Mouse (Mus musculus) liver, embryonic 16.5 days (tissue): Measurements from ENCODE around the gene Slc16a6. TPM values are rescaled to one million over a fixed set of nuclear protein-coding genes. Genes with fewer than 3 reads are reported as not detected.

Source experiments
- ATAC-seq: fragments of 200-750 bp; cut with Nextera tagmentation; 2 replicates; pipeline ENCODE4 v1.8.0; 2017; ENCODE audit warnings: low read depth, mild to moderate bottlenecking, moderate number of reproducible peaks, moderate library complexity
- H3K27ac ChIP-seq: fragments of 300-500 bp; sonication (generic); 2 replicates; pipeline ENCODE4 v1.5.1; 2014; ENCODE audit warnings: mild to moderate bottlenecking, low read length
- H3K27me3 ChIP-seq: fragments of 300-500 bp; sonication (generic); 2 replicates; pipeline ENCODE4 v1.6.1; 2014; ENCODE audit warnings: low read depth, low read length, mixed read lengths; ENCODE audit not compliant: control insufficient read depth, insufficient read depth
- H3K36me3 ChIP-seq: fragments of 300-500 bp; sonication (generic); 2 replicates; pipeline ENCODE4 v1.6.1; 2014; ENCODE audit warnings: mild to moderate bottlenecking; ENCODE audit not compliant: control insufficient read depth, insufficient read depth
- H3K4me1 ChIP-seq: fragments of 300-500 bp; sonication (generic); 2 replicates; pipeline ENCODE4 v1.6.1; 2014; ENCODE audit warnings: low read depth, low read length, mixed read lengths; ENCODE audit not compliant: control insufficient read depth
- H3K4me2 ChIP-seq: fragments of 300-500 bp; sonication (generic); 2 replicates; pipeline ENCODE4 v1.6.1; 2014; ENCODE audit warnings: low read depth, low read length, mixed read lengths
- H3K4me3 ChIP-seq: fragments of 300-500 bp; sonication (generic); 2 replicates; pipeline ENCODE4 v1.5.1; 2014; ENCODE audit warnings: low read depth, mild to moderate bottlenecking, low read length
- H3K9ac ChIP-seq: fragments of 300-500 bp; sonication (generic); 2 replicates; pipeline ENCODE4 v1.6.1; 2014; ENCODE audit warnings: low read depth, low read length
- H3K9me3 ChIP-seq: fragments of 300-500 bp; sonication (generic); replicated peaks from 2 replicates; pipeline ENCODE4 v1.6.1; 2016; ENCODE audit warnings: low read length; ENCODE audit not compliant: control insufficient read depth
- WGBS: fragments of 180-500 bp; shearing (Covaris S2); extraction: QIAGEN DNeasy Blood & Tissue Kit; methylation state at CpG from one replicate; pipeline ENCODE4 v1.1.7; 2014; ENCODE audit not compliant: insufficient replicate concordance; 5-methylcytosine and 5-hydroxymethylcytosine counted together
- polyA plus RNA-seq: library from polyadenylated mRNA; unstranded; fragments of >200 nt; fragmentation: Nextera tagmentation; extraction: Ambion mirVana; gene quantifications from 2 replicates; pipeline ENCODE4 v1.2.1, GENCODE M21; 2015

Slc16a6 gene
- polyA plus RNA-seq, 1 experiment from 2014 or later: 32.0 TPM

GRCm38 (mm10) chr11:109491844-109492243 lies 18.4 kb upstream of the Slc16a6 start:
- H3K9ac ChIP-seq: no peak overlapping the region
- no peak overlapping the region for H3K4me2 ChIP-seq
- no peaks in the 10 kb centered on the region for H3K27me3 ChIP-seq
- H3K27ac ChIP-seq: no peak overlapping the region
- H3K4me1 ChIP-seq: peaks cover 41% of the 10 kb centered on the region
- no peak overlapping the region for H3K4me3 ChIP-seq
- ATAC-seq: no peak
- H3K36me3 ChIP-seq: no peaks in the 10 kb centered on the region
- H3K9me3 ChIP-seq: no peaks in the 10 kb centered on the region
- WGBS: 66% methylated on average over 4 of the region's 4 CpGs

GRCm38 (mm10) chr11:109489763-109490162 lies 16.4 kb upstream of the Slc16a6 start:
- no peak for ATAC-seq
- Histone ChIP-seq H3K36me3 (no peaks in the 10 kb centered on the region), H3K27me3 (no peaks in the 10 kb centered on the region), H3K9ac (no peak overlapping the region), H3K4me3 (no peak overlapping the region), H3K4me1 (peaks cover 27% of the 10 kb centered on the region), H3K9me3 (no peaks in the 10 kb centered on the region), H3K4me2 (no peak overlapping the region), H3K27ac (no peak overlapping the region)
- WGBS: 80% methylated on average over 2 of the region's 2 CpGs

- no peak overlapping the region for H3K4me3 ChIP-seq
- H3K4me2 ChIP-seq: no peak overlapping the region
- H3K27me3 ChIP-seq: no peaks in the 10 kb centered on the region
- no peaks in the 10 kb centered on the region for H3K9me3 ChIP-seq
- ATAC-seq: peak; percentile 61
- H3K4me1 ChIP-seq: peaks cover 18% of the 10 kb centered on the region
- H3K27ac ChIP-seq: no peak overlapping the region
- no peak overlapping the region for H3K9ac ChIP-seq
- no peaks in the 10 kb centered on the region for H3K36me3 ChIP-seq
- 56% methylated on average over 10 of the region's 10 CpGs for WGBS
Measured at GRCm38 (mm10) chr11:109487991-109488684, 14.7 kb upstream of the Slc16a6 start.

- Histone ChIP-seq H3K27ac (no peak overlapping the region), H3K36me3 (no peaks in the 10 kb centered on the region), H3K4me2 (no peak overlapping the region), H3K9ac (no peak overlapping the region), H3K27me3 (no peaks in the 10 kb centered on the region), H3K4me3 (no peak overlapping the region), H3K4me1 (peaks cover 9% of the 10 kb centered on the region), H3K9me3 (no peaks in the 10 kb centered on the region)
- 54% methylated on average over 1 of the region's 1 CpGs for WGBS
- ATAC-seq: no peak
Measured at GRCm38 (mm10) chr11:109487111-109487510, 13.7 kb upstream of the Slc16a6 start.

GRCm38 (mm10) chr11:109485398-109486045 lies 12.1 kb upstream of the Slc16a6 start:
- Histone ChIP-seq H3K4me3 (no peak overlapping the region), H3K4me1 (peaks cover 5% of the 10 kb centered on the region), H3K4me2 (no peak overlapping the region), H3K36me3 (no peaks in the 10 kb centered on the region), H3K27ac (no peak overlapping the region), H3K27me3 (no peaks in the 10 kb centered on the region), H3K9me3 (no peaks in the 10 kb centered on the region), H3K9ac (no peak overlapping the region)
- WGBS: 73% methylated on average over 15 of the region's 15 CpGs
- peak; percentile 36 for ATAC-seq

- H3K27ac ChIP-seq: no peak overlapping the region
- H3K27me3 ChIP-seq: no peaks in the 10 kb centered on the region
Measured at GRCm38 (mm10) chr11:109480440-109480839, 7.0 kb upstream of the Slc16a6 start.

GRCm38 (mm10) chr11:109479575-109480285 lies 6.3 kb upstream of the Slc16a6 start:
- Histone ChIP-seq H3K27ac (no peak overlapping the region), H3K4me2 (no peak overlapping the region), H3K4me1 (peaks cover 17% of the 10 kb centered on the region), H3K9me3 (no peaks in the 10 kb centered on the region), H3K27me3 (no peaks in the 10 kb centered on the region), H3K36me3 (no peaks in the 10 kb centered on the region), H3K9ac (no peak overlapping the region), H3K4me3 (no peak overlapping the region)
- WGBS: 45% methylated on average over 16 of the region's 16 CpGs
- ATAC-seq: no peak

More at GRCm38 (mm10) chr11:109480440-109480839, 7.0 kb upstream of the Slc16a6 start:
- H3K4me1 ChIP-seq: peaks cover 14% of the 10 kb centered on the region
- no peak overlapping the region for H3K9ac ChIP-seq
- no peaks in the 10 kb centered on the region for H3K36me3 ChIP-seq
- WGBS: 49% methylated on average over 8 of the region's 8 CpGs
- no peak overlapping the region for H3K4me3 ChIP-seq
- ATAC-seq: no peak
- H3K9me3 ChIP-seq: no peaks in the 10 kb centered on the region
- no peak overlapping the region for H3K4me2 ChIP-seq

- peaks cover 25% of the 10 kb centered on the region for H3K4me1 ChIP-seq
- H3K4me3 ChIP-seq: no peak overlapping the region
- H3K36me3 ChIP-seq: no peaks in the 10 kb centered on the region
- ATAC-seq: peak; percentile 7
- 65% methylated on average over 16 of the region's 16 CpGs for WGBS
- no peaks in the 10 kb centered on the region for H3K9me3 ChIP-seq
- H3K4me2 ChIP-seq: no peak overlapping the region
- H3K27me3 ChIP-seq: no peaks in the 10 kb centered on the region
- peak overlapping the region; percentile 69 for H3K27ac ChIP-seq
- H3K9ac ChIP-seq: no peak overlapping the region
Measured at GRCm38 (mm10) chr11:109477606-109478380, 4.4 kb upstream of the Slc16a6 start.
